Comparison of ENCODE assay signal across 8 mouse cellular contexts in the genomic region with DNA sequence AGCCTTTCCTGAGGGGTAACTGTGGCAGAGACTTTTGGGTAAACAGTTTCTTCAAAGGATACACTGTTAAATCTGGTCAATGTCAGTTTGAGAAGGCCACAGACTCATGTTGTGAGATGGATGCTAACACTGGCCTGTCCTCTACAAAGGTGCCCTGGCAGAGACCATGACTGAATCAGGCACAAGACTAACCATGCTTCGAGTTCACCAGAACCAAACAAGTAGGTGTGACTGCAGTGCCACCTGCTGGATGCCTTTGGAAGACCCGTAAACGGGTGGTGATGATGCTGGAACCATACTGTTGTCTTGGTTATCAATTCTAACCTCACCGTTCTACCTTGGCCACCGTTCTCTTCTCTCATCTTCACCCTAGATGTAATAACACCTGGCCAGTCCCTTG. TPM values are rescaled to one million over a fixed set of nuclear protein-coding genes. Genes with fewer than 3 reads are reported as not detected.
DNase-seq lines count a peak whose midpoint lies in the region; ATAC-seq and TF ChIP-seq lines count a peak whose summit lies in the region.

No protein-coding gene starts in this region.

- H3K36me3 ChIP-seq in CH12.LX (replicated peaks in 1 of 2; ENCODE audit: control insufficient read depth in 1 of 2, insufficient read depth in 1 of 2, low read length in 1 of 2): no peaks in the 10 kb centered on the region
- H3K36me3 ChIP-seq in embryonic facial prominence, embryonic 10.5 days (replicated peaks): no peaks in the 10 kb centered on the region
- no peaks in the 10 kb centered on the region for H3K36me3 ChIP-seq in liver, postnatal 0 days (replicated peaks; ENCODE audit: insufficient read depth, low read length)

- H3K9me3 ChIP-seq in CH12.LX (replicated peaks; ENCODE audit: low read length): no peaks in the 10 kb centered on the region
- no peaks in the 10 kb centered on the region for H3K9me3 ChIP-seq in embryonic facial prominence, embryonic 10.5 days
- no peaks in the 10 kb centered on the region for H3K9me3 ChIP-seq in liver, postnatal 0 days (ENCODE audit: low read length)

- TF ChIP-seq POLR2A in CH12.LX (IDR thresholded peaks at IDR 0.05; ENCODE audit: low read depth, low read length): no peak

- 17% methylated on average over 5 of the region's 5 CpGs for WGBS in embryonic facial prominence, embryonic 10.5 days
- 15% methylated on average over 5 of the region's 5 CpGs for WGBS in liver, postnatal 0 days (ENCODE audit: insufficient replicate concordance)

- peak; percentile 49; the same call in 1 of the 2 replicates for ATAC-seq in liver, postnatal 0 days
- ATAC-seq in neutrophil, adult 5-6 weeks (ENCODE audit: extremely low read depth, insufficient number of reproducible peaks, low FRiP score, poor library complexity, severe bottlenecking): peak; percentile 56; the same call in 1 of the 2 replicates

- TF ChIP-seq RAD21 in CH12.LX (IDR thresholded peaks at IDR 0.05; ENCODE audit: low read depth, low read length): peak; percentile 88

- in situ Hi-C loops in CH12.LX (cut with MboI; ENCODE audit: low pct_ligation_motif_present, low pct_unique_long_range_greater_than_20kb, low sequenced_read_pairs): no loop called here

- peaks cover 89% of the 10 kb centered on the region for H3K27me3 ChIP-seq in CH12.LX (replicated peaks)
- H3K27me3 ChIP-seq in embryonic facial prominence, embryonic 10.5 days (replicated peaks; ENCODE audit: low read depth, poor library complexity, severe bottlenecking): peaks cover 7% of the 10 kb centered on the region; the same call in 1 of the 2 replicates
- no peaks in the 10 kb centered on the region for H3K27me3 ChIP-seq in liver, postnatal 0 days (ENCODE audit: insufficient read depth, low read length)

- H3K4me1 ChIP-seq in CH12.LX (ENCODE audit: control insufficient read depth in 1 of 2, insufficient read depth in 2 of 2): no peaks in the 10 kb centered on the region
- peaks cover 23% of the 10 kb centered on the region for H3K4me1 ChIP-seq in embryonic facial prominence, embryonic 10.5 days
- H3K4me1 ChIP-seq in liver, postnatal 0 days (ENCODE audit: insufficient read depth): no peaks in the 10 kb centered on the region

- no peak overlapping the region for H3K4me3 ChIP-seq in CH12.LX (replicated peaks in 1 of 3; ENCODE audit: low read depth in 2 of 3, low read length in 2 of 3, poor library complexity in 1 of 3)
- H3K4me3 ChIP-seq in embryonic facial prominence, embryonic 10.5 days: no peak overlapping the region
- no peak overlapping the region for H3K4me3 ChIP-seq in liver, postnatal 0 days (ENCODE audit: low read depth, low read length)

- DNase-seq in CH12.LX (ENCODE audit: extremely low read depth): peak; percentile 74
- DNase-seq in adrenal gland, postnatal 25 days: peak; percentile 84
- peak; percentile 78 for DNase-seq in embryonic facial prominence, embryonic 10.5 days (ENCODE audit: low spot score)
- DNase-seq in heart, adult 9 months (ENCODE audit: low spot score in 2 of 2): peak; percentile 22 to 39
- DNase-seq in kidney, postnatal 14 days: peak; percentile 82
- peak; percentile 80 for DNase-seq in liver, postnatal 0 days
- peak; percentile 58 for DNase-seq in thymus, postnatal 25 days

- no peaks in the 10 kb centered on the region for H3K79me2 ChIP-seq in CH12.LX (replicated peaks; ENCODE audit: control insufficient read depth, extremely low read depth, insufficient read depth, poor library complexity, severe bottlenecking)

- H3K9ac ChIP-seq in CH12.LX (ENCODE audit: insufficient read depth, low read depth): no peak overlapping the region
- H3K9ac ChIP-seq in liver, postnatal 0 days (replicated peaks): no peak overlapping the region

- TF ChIP-seq CTCF in CH12.LX (conservative IDR thresholded peaks at IDR 0.05 in 1 of 2, IDR thresholded peaks at IDR 0.05 in 1 of 2; ENCODE audit: low read depth in 2 of 2, low read length in 2 of 2): peak; percentile 78 to 93
- TF ChIP-seq CTCF in liver, postnatal 0 days (IDR thresholded peaks at IDR 0.05; ENCODE audit: low read depth): peak; percentile 87

- dilution Hi-C loops in CH12.LX (cut with MboI; ENCODE audit: extremely low pct_ligation_motif_present, extremely low pct_unique_long_range_greater_than_20kb, low sequenced_read_pairs): no loop called here

- TF ChIP-seq EP300 in CH12.LX (IDR thresholded peaks at IDR 0.05; ENCODE audit: low read length): no peak
- no peak for TF ChIP-seq EP300 in liver, postnatal 0 days (IDR thresholded peaks at IDR 0.05; ENCODE audit: low read depth)

- no peak overlapping the region for H3K27ac ChIP-seq in CH12.LX (ENCODE audit: insufficient read depth, low read depth)
- no peak overlapping the region for H3K27ac ChIP-seq in embryonic facial prominence, embryonic 10.5 days (replicated peaks)
- no peak overlapping the region for H3K27ac ChIP-seq in liver, postnatal 0 days (ENCODE audit: low read depth)

- no peak overlapping the region for H3K4me2 ChIP-seq in CH12.LX (ENCODE audit: insufficient read depth, low read depth, poor library complexity, severe bottlenecking)
- H3K4me2 ChIP-seq in liver, postnatal 0 days (ENCODE audit: low read depth, low read length): no peak overlapping the region

TF ChIP-seq in CH12.LX, 34 proteins besides CTCF, POLR2A, EP300 and RAD21:
- no peak for TF ChIP-seq KAT2A (IDR thresholded peaks at IDR 0.05; ENCODE audit: insufficient replicate concordance, low read length)
- peak; percentile 50; the same call in 1 of the 2 replicates for TF ChIP-seq MYC (IDR thresholded peaks at IDR 0.05; ENCODE audit: low read depth, low read length)
- peak; percentile 82 for TF ChIP-seq SMC3 (IDR thresholded peaks at IDR 0.05; ENCODE audit: low read depth, low read length)
TF ChIP-seq in CH12.LX: peak in this region for 2.

RNA-seq across cellular contexts. Expression of gene Chrna4, which starts 16.8 kb away (rescaled TPM):
- total RNA-seq in CH12.LX (2012; rRNA removed) (not detected in 2 replicates), CH12.LX (2014; rRNA removed) (not detected in 2 replicates)
- polyA plus RNA-seq in CH12.LX (2012; ENCODE audit: insufficient read length, low read depth): not detected in 2 replicates
- 9.9 and 19.2 TPM in 2 replicates for total RNA-seq in adrenal gland, postnatal 25 days (2021)
- 5.5 and 6.7 TPM in 2 replicates for polyA plus RNA-seq in embryonic facial prominence, embryonic 10.5 days (2016; fragmentation: Nextera tagmentation; extraction: Ambion mirVana)
- 0.02 and 0.05 TPM in 2 replicates for polyA plus RNA-seq in liver, postnatal 0 days (2015; fragmentation: Nextera tagmentation; extraction: Ambion mirVana)
- not detected in 2 replicates for total RNA-seq in neutrophil, adult 5-6 weeks (2017)

Comparison
In these comparisons a context has a peak if more than half of its experiments do, and no peak if none do; other contexts are left out.
1. DNase-seq: peak in every context shown above with its lines; median percentile 84 in adrenal gland, postnatal 25 days; 82 in kidney, postnatal 14 days; 80 in liver, postnatal 0 days; 78 in embryonic facial prominence, embryonic 10.5 days; 74 in CH12.LX; 58 in thymus, postnatal 25 days; 30 in heart, adult 9 months.
2. RNA of gene Chrna4, which starts 16.8 kb away (total RNA-seq): 9.9 to 19.2 TPM in adrenal gland, postnatal 25 days; not detected in CH12.LX and not detected in neutrophil, adult 5-6 weeks; every median in the first group is over 10 times any median in the second.